9 mouse cellular contexts compared by ENCODE assay signal in genomic region chr7:92827981-92828380, GRCm38 (mm10). TPM values are rescaled to one million over a fixed set of nuclear protein-coding genes. Genes with fewer than 3 reads are reported as not detected.
A peak's percentile ranks its signal among the peaks of the same experiment; 100 is the strongest.
DNase-seq lines count a peak whose midpoint lies in the region; ATAC-seq and TF ChIP-seq lines count a peak whose summit lies in the region.
"Had no signal": no experiment of that assay in that cellular context is flagged by ENCODE, and none has a peak within 500 bp of the region (broad histone marks: within the 10 kb centered on the region; RNA-seq: fewer than 3 reads in every experiment).

No protein-coding gene starts in this region.

- no peaks in the 10 kb centered on the region for H3K36me3 ChIP-seq in heart, embryonic 11.5 days (ENCODE audit: control insufficient read depth, insufficient read depth, low read length)
- peaks cover 3% of the 10 kb centered on the region for H3K36me3 ChIP-seq in splenic B cell, adult 2 months (ENCODE audit: control insufficient read depth, insufficient read depth, low read length, poor library complexity, severe bottlenecking)

- TF ChIP-seq POLR2A in lung, adult 2 months (IDR thresholded peaks at IDR 0.05; ENCODE audit: borderline replicate concordance, extremely low read depth, low read depth, low read length): no peak

- intact Hi-C loops in heart, postnatal 10 days (cut with DNase I): loop anchor here (2.0 kb wide), 1 partner anchor 191 kb away; the partner anchor contains the start of gene Ankrd42

- no peaks in the 10 kb centered on the region for H3K4me1 ChIP-seq in heart, embryonic 11.5 days (ENCODE audit: control insufficient read depth, insufficient read depth, low read length)
- no peaks in the 10 kb centered on the region for H3K4me1 ChIP-seq in lung, adult 2 months (ENCODE audit: control insufficient read depth, insufficient read depth, low read length)

- peak; percentile 58 for DNase-seq in heart, adult 11 months
- DNase-seq in lung, postnatal 10 days: peak; percentile 31
- DNase-seq in lung, adult 2 months: no peak
- DNase-seq in heart, postnatal 10 days: peak; percentile 25 to 43
- DNase-seq in splenic B cell, adult 2 months (ENCODE audit: low read depth, low spot score): peak; percentile 64
- no peak for DNase-seq in thymus, adult 18-20 months
- DNase-seq: gastrocnemius, postnatal 14 days had no signal

- H3K4me2 ChIP-seq in heart, embryonic 11.5 days: no peak overlapping the region

- 57% methylated on average over 3 of the region's 3 CpGs for WGBS in heart, embryonic 11.5 days (ENCODE audit: insufficient replicate concordance)
- WGBS in lung, adult 2 months: 38% methylated on average over 3 of the region's 3 CpGs

- no peak for TF ChIP-seq CTCF in lung, adult 2 months (IDR thresholded peaks at IDR 0.05; ENCODE audit: insufficient read depth, low read length)

- no peak overlapping the region for H3K9ac ChIP-seq in heart, embryonic 11.5 days (ENCODE audit: low read depth, low read length)

- no peak overlapping the region for H3K4me3 ChIP-seq in heart, embryonic 11.5 days (ENCODE audit: low read depth, low read length)
- no peak overlapping the region for H3K4me3 ChIP-seq in lung, adult 2 months (replicated peaks; ENCODE audit: extremely low read depth, low read depth, low read length)

- ATAC-seq in heart, embryonic 11.5 days (replicated peaks; ENCODE audit: insufficient number of reproducible peaks, low FRiP score, low TSS enrichment): no peak
- no peak for ATAC-seq in megakaryocyte, adult 5-6 weeks (ENCODE audit: poor library complexity, severe bottlenecking)

- H3K27me3 ChIP-seq in heart, embryonic 11.5 days (ENCODE audit: control insufficient read depth, insufficient read depth, low read length): no peaks in the 10 kb centered on the region
- H3K27me3 ChIP-seq in splenic B cell, adult 2 months (ENCODE audit: control insufficient read depth, insufficient read depth, low read length, poor library complexity, severe bottlenecking): no peaks in the 10 kb centered on the region

- no peaks in the 10 kb centered on the region for H3K9me3 ChIP-seq in heart, embryonic 11.5 days (replicated peaks; ENCODE audit: control insufficient read depth, low read length)

- H3K27ac ChIP-seq in heart, embryonic 11.5 days (ENCODE audit: low read depth, low read length): no peak overlapping the region

RNA-seq across cellular contexts. Expression of gene Ddias, which starts 46.1 kb away (rescaled TPM):
- polyA plus RNA-seq in heart, embryonic 11.5 days (2014; fragmentation: Nextera tagmentation; extraction: Ambion mirVana): 11.3 and 11.7 TPM in 2 replicates
- polyA plus RNA-seq in lung, adult 2 months (2012; rRNA removed): 0.03 and 0.07 TPM in 2 replicates
- 1 to 10 TPM; 2.2 to 3.0 TPM for total RNA-seq in heart, postnatal 10 days (2021)
- total RNA-seq in megakaryocyte, adult 5-6 weeks (2015): 11.7 and 12.7 TPM in 2 replicates
- 12.0 and 15.2 TPM in 2 replicates for total RNA-seq in megakaryocyte, adult 5-6 weeks (2017)

RNA-seq across cellular contexts. Expression of gene Prcp, which starts 46.3 kb away (rescaled TPM):
- polyA plus RNA-seq in heart, embryonic 11.5 days (2014; fragmentation: Nextera tagmentation; extraction: Ambion mirVana): 17.5 and 18.2 TPM in 2 replicates
- polyA plus RNA-seq in lung, adult 2 months (2012; rRNA removed): 25.4 and 32.5 TPM in 2 replicates
- 10 to 100 TPM; 58.1 to 62.3 TPM for total RNA-seq in heart, postnatal 10 days (2021)
- total RNA-seq in megakaryocyte, adult 5-6 weeks (2015): 187 and 192 TPM in 2 replicates
- 64.8 and 78.7 TPM in 2 replicates for total RNA-seq in megakaryocyte, adult 5-6 weeks (2017)

Comparison
In these comparisons a context has a peak if more than half of its experiments do, and no peak if none do; other contexts are left out.
1. DNase-seq: peak in heart, adult 11 months (single experiment), lung, postnatal 10 days (single experiment), heart, postnatal 10 days (2 of 2) and splenic B cell, adult 2 months (single experiment); none in lung, adult 2 months (single experiment) and thymus, adult 18-20 months (0 of 2).